Mouse (Mus musculus) hindbrain, embryonic 14.5 days (tissue): ENCODE results near the gene Fscn1. TPM values are rescaled to one million over a fixed set of nuclear protein-coding genes. Genes with fewer than 3 reads are reported as not detected.

Source experiments
- ATAC-seq: fragments of 200-750 bp; cut with Nextera tagmentation; 2 replicates; pipeline ENCODE4 v1.8.0; 2017; ENCODE audit warnings: moderate number of reproducible peaks, mild to moderate bottlenecking, moderate TSS enrichment, moderate library complexity; ENCODE audit not compliant: low FRiP score
- DNase-seq: peaks from one replicate; pipeline ENCODE4 v3.0.0-alpha.2; 2015; ENCODE audit warnings: low spot score
- H3K27ac ChIP-seq: fragments of 300-500 bp; sonication (generic); 2 replicates; pipeline ENCODE4 v1.5.1; 2014; ENCODE audit warnings: mild to moderate bottlenecking, moderate library complexity
- H3K27me3 ChIP-seq: fragments of 300-500 bp; sonication (generic); 2 replicates; pipeline ENCODE4 v1.6.1; 2014; ENCODE audit warnings: mild to moderate bottlenecking, low read length, mixed read lengths; ENCODE audit not compliant: control insufficient read depth, insufficient read depth
- H3K36me3 ChIP-seq: fragments of 300-500 bp; sonication (generic); replicated peaks from 2 replicates; pipeline ENCODE4 v1.6.1; 2014; ENCODE audit not compliant: control insufficient read depth, insufficient read depth
- H3K4me1 ChIP-seq: fragments of 300-500 bp; sonication (generic); replicated peaks from 2 replicates; pipeline ENCODE4 v1.6.1; 2014; ENCODE audit warnings: antibody characterized with exemption, low read length, mixed read lengths; ENCODE audit not compliant: control insufficient read depth, insufficient read depth
- H3K4me2 ChIP-seq: fragments of 300-500 bp; sonication (generic); replicated peaks from 2 replicates; pipeline ENCODE4 v1.6.1; 2014; ENCODE audit warnings: mild to moderate bottlenecking, moderate library complexity
- H3K4me3 ChIP-seq: fragments of 300-500 bp; sonication (generic); replicated peaks from 2 replicates; pipeline ENCODE4 v1.5.1; 2014; ENCODE audit warnings: mild to moderate bottlenecking, low read length
- H3K9ac ChIP-seq: fragments of 300-500 bp; sonication (generic); 2 replicates; pipeline ENCODE4 v1.6.1; 2014
- H3K9me3 ChIP-seq: fragments of 300-500 bp; sonication (generic); 2 replicates; pipeline ENCODE4 v1.6.1; 2016; ENCODE audit warnings: low read length; ENCODE audit not compliant: control insufficient read depth
- WGBS: fragments of 180-500 bp; shearing (Covaris S2); extraction: QIAGEN DNeasy Blood & Tissue Kit; methylation state at CpG from one replicate; pipeline ENCODE4 v1.1.7; 2014; 5-methylcytosine and 5-hydroxymethylcytosine counted together
- polyA plus RNA-seq: library from polyadenylated mRNA; unstranded; fragments of >200 nt; fragmentation: Nextera tagmentation; extraction: Ambion mirVana; gene quantifications from 2 replicates; pipeline ENCODE4 v1.2.1, GENCODE M21; 2014

Gene Fscn1
- 459 and 508 TPM in 2 replicates for polyA plus RNA-seq

DNA sequence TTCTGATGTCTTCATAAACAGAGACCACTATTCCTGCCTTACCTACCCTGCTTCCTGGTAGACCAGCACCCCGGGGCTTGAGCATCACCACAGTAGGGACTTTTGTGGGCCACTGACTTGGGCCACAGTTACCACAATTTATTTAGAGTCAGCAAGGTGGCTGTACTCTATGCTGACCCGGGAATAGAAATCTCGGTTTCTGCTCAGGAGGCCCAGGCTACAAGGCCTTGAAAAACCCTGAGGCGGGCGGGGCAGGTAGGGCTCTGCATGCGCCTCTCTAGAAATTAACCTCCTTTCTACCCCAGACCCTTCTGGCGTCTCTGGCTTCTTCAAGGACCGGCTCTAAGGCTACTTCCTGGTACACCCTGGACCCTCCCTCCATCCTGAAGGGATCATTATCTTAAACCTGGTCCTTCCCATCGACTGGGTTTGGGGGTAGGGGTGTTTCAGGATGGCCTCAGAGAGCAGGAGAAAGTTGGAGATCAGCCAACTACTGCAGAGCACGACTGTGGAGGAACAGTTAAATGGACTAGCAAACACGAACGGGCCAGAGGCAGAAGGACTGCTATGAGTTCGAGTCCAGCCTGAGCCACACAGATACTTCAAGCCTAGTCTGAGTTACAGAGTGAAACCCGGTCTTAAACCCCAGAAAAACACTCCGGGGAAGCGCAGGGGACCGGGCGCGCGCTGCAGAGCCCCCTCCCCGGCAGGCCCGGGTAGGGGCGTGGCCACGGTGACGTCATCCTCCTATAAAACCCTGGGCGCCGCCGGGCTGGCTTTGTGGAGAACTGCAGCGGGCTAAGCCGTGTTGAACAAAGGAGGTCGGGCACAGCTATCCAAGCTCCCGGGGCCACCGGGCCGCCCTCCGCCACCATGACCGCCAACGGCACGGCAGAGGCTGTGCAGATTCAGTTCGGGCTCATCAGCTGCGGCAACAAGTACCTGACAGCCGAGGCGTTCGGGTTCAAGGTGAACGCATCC lies at the start of gene Fscn1:
Gene Fscn1, plus strand, starts transcription at position 768 of the 981 bp plus-strand sequence.
- Histone ChIP-seq H3K4me1 (peaks cover 16% of the 10 kb centered on the region), H3K27me3 (no peaks in the 10 kb centered on the region), H3K9ac (peak within 1 kb of the TSS; percentile 89), H3K4me3 (peak within 1 kb of the TSS; percentile 59), H3K9me3 (no peaks in the 10 kb centered on the region), H3K27ac (peak within 1 kb of the TSS; percentile 90), H3K4me2 (peak within 1 kb of the TSS; percentile 75), H3K36me3 (no peaks in the 10 kb centered on the region)
- ATAC-seq, result peak; percentile 67
- WGBS, result 7% methylated on average over 44 of the region's 44 CpGs
- DNase-seq, result peak; percentile 96

- Histone ChIP-seq H3K4me1 (peaks cover 25% of the 10 kb centered on the region), H3K4me3 (no peak overlapping the region), H3K27me3 (no peaks in the 10 kb centered on the region), H3K27ac (no peak overlapping the region), H3K9me3 (no peaks in the 10 kb centered on the region), H3K9ac (no peak overlapping the region), H3K4me2 (no peak overlapping the region), H3K36me3 (no peaks in the 10 kb centered on the region)
- 91% methylated on average over 2 of the region's 2 CpGs for WGBS
- DNase-seq (no peak), ATAC-seq (no peak)
Observed at GRCm38 (mm10) chr5:142911629-142912028, 48.5 kb upstream of the Fscn1 start.

- H3K27ac ChIP-seq, result no peak overlapping the region
- peaks cover 20% of the 10 kb centered on the region for H3K4me1 ChIP-seq
- H3K9ac ChIP-seq, result no peak overlapping the region
- no peaks in the 10 kb centered on the region for H3K36me3 ChIP-seq
- H3K9me3 ChIP-seq, result no peaks in the 10 kb centered on the region
- no peaks in the 10 kb centered on the region for H3K27me3 ChIP-seq
- H3K4me3 ChIP-seq, result no peak overlapping the region
- no peak for DNase-seq
- H3K4me2 ChIP-seq, result no peak overlapping the region
- ATAC-seq, result no peak
- WGBS, result 97% methylated on average over 3 of the region's 3 CpGs
Observed at GRCm38 (mm10) chr5:142912320-142912719, 47.8 kb upstream of the Fscn1 start.

DNA sequence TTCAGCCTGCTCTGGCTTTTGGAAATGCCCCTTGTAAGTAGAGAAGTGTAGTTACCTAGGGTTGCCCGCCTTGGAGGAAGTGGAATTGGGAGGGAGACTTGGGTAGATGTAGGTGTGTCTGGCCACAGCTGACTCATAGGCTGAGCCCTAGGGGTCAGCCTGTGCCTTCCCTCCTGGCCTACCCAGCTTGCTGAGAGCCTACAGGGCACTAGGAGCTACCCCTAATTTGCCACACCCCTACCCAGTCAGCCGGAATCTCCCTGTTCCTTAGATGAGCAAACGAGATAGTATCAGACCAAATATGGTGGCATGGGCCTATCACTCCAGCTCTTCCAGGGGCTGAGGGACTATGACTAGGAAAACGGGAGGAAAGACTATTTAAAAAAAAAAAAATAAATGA lies 47.4 kb upstream of the Fscn1 start:
- H3K36me3 ChIP-seq, result no peaks in the 10 kb centered on the region
- no peak overlapping the region for H3K4me2 ChIP-seq
- no peak overlapping the region for H3K27ac ChIP-seq
- no peak for DNase-seq
- no peak overlapping the region for H3K4me3 ChIP-seq
- no peaks in the 10 kb centered on the region for H3K27me3 ChIP-seq
- no peak for ATAC-seq
- WGBS, result 84% methylated on average over 4 of the region's 4 CpGs
- peaks cover 16% of the 10 kb centered on the region for H3K4me1 ChIP-seq
- no peak overlapping the region for H3K9ac ChIP-seq
- no peaks in the 10 kb centered on the region for H3K9me3 ChIP-seq

- no peak overlapping the region for H3K27ac ChIP-seq
- no peaks in the 10 kb centered on the region for H3K36me3 ChIP-seq
- H3K4me3 ChIP-seq, result no peak overlapping the region
- 95% methylated on average over 11 of the region's 11 CpGs for WGBS
- no peak overlapping the region for H3K4me2 ChIP-seq
- H3K9ac ChIP-seq, result no peak overlapping the region
- H3K27me3 ChIP-seq, result no peaks in the 10 kb centered on the region
- no peaks in the 10 kb centered on the region for H3K4me1 ChIP-seq
- no peaks in the 10 kb centered on the region for H3K9me3 ChIP-seq
- no peak for ATAC-seq
- no peak for DNase-seq
Observed at GRCm38 (mm10) chr5:142915231-142915630, 44.9 kb upstream of the Fscn1 start.

- Histone ChIP-seq H3K9me3 (no peaks in the 10 kb centered on the region), H3K4me1 (no peaks in the 10 kb centered on the region), H3K27ac (no peak overlapping the region), H3K36me3 (no peaks in the 10 kb centered on the region), H3K9ac (no peak overlapping the region), H3K27me3 (no peaks in the 10 kb centered on the region), H3K4me2 (no peak overlapping the region), H3K4me3 (no peak overlapping the region)
- ATAC-seq, result no peak
- DNase-seq, result no peak
- 86% methylated on average over 7 of the region's 7 CpGs for WGBS
Observed at GRCm38 (mm10) chr5:142916593-142916992, 43.5 kb upstream of the Fscn1 start.

DNA sequence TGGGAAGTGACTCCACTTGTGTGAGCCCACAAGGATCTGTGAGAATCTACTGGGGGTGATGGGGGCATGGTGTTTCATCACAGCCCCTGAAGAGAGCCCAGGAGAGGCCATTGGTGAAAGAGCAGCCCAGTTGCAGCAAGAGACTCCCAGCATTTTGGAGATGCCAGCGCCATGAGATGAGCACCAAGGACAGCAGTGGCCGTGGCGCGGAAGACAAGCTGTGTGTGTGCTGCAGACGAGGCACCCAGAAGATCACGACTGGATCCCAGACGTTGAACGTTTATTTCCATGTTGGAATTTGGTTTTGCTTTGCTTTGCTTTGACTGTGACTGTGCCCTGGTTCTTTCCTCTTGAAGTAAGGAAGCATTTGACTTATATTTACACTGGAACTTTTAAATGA lies 42.7 kb upstream of the Fscn1 start:
- Histone ChIP-seq H3K9me3 (no peaks in the 10 kb centered on the region), H3K36me3 (no peaks in the 10 kb centered on the region), H3K27ac (no peak overlapping the region), H3K4me3 (no peak overlapping the region), H3K4me2 (no peak overlapping the region), H3K27me3 (no peaks in the 10 kb centered on the region), H3K4me1 (no peaks in the 10 kb centered on the region), H3K9ac (no peak overlapping the region)
- ATAC-seq (no peak), DNase-seq (no peak)
- 93% methylated on average over 8 of the region's 8 CpGs for WGBS

DNA sequence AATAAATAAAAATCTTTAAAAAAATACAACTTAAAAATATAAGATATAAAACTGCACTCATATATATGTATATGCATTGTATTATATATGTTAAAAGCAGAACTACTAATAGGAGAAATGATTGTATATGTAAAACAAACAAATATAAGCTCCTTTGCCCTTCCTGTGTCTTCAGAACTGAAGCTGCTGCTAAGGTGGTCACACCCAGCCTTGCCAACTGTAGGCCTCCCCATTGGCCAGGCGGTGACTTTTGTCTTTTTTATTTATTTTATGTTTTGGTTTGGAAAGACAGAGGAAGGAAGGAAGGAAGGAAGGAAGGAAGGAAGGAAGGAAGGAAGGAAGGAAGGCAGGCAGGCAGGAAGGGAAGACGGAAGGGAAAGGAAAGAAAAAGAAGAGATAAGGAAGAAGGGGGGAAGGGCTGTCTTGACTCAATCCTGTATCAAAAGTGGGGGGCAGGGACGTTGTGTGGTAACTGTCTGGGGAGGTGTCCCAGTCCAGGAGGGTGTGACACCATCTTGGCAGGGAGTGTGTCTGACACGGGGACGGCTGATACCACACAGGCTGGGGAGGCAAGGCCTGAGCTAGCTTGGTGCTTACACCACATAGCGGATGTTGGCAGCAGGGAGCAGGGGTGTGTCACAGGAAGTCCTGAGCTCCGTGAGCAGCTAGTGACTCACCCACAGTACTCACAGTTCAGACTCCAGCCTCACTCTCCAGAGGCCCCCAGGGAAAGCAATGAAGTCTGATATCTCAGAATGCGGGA lies 39.7 kb upstream of the Fscn1 start:
- Histone ChIP-seq H3K9ac (no peak overlapping the region), H3K4me3 (no peak overlapping the region), H3K4me1 (no peaks in the 10 kb centered on the region), H3K36me3 (no peaks in the 10 kb centered on the region), H3K27me3 (no peaks in the 10 kb centered on the region), H3K9me3 (no peaks in the 10 kb centered on the region), H3K27ac (no peak overlapping the region), H3K4me2 (no peak overlapping the region)
- no peak; the same call in 1 of the 2 replicates for ATAC-seq
- no peak for DNase-seq
- 69% methylated on average over 8 of the region's 8 CpGs for WGBS

DNA sequence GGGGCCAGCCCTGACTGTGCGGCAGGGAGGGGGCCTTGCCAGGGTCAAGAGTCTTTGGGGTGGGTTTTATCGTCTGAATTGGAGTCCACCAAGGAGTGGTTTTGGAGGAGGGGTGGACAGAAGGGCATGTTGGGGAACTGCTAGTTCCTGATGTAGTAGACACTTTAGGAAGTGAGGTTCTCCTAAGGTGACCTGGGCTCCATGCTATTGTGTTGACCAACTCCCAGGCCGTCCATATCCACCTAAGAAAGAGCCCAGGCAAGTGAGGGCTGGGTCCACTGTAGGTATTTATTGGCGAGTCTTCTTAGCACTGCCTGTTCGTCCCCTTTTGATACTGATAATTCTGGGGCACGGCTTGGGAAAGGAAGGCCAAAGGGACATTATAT lies 39.1 kb upstream of the Fscn1 start:
- 77% methylated on average over 6 of the region's 6 CpGs for WGBS
- no peak overlapping the region for H3K4me3 ChIP-seq
- no peaks in the 10 kb centered on the region for H3K36me3 ChIP-seq
- no peak for DNase-seq
- no peaks in the 10 kb centered on the region for H3K27me3 ChIP-seq
- H3K4me2 ChIP-seq, result no peak overlapping the region
- H3K9ac ChIP-seq, result no peak overlapping the region
- H3K27ac ChIP-seq, result no peak overlapping the region
- H3K9me3 ChIP-seq, result no peaks in the 10 kb centered on the region
- ATAC-seq, result no peak
- no peaks in the 10 kb centered on the region for H3K4me1 ChIP-seq
